Mouse (Mus musculus): Measurements from ENCODE around the gene Hsd17b13. TPM values are rescaled to one million over a fixed set of nuclear protein-coding genes. Genes with fewer than 3 reads are reported as not detected.

The Hsd17b13 gene
- polyA plus RNA-seq, 1 experiment from 2014 or later: 0.20 TPM

DNA sequence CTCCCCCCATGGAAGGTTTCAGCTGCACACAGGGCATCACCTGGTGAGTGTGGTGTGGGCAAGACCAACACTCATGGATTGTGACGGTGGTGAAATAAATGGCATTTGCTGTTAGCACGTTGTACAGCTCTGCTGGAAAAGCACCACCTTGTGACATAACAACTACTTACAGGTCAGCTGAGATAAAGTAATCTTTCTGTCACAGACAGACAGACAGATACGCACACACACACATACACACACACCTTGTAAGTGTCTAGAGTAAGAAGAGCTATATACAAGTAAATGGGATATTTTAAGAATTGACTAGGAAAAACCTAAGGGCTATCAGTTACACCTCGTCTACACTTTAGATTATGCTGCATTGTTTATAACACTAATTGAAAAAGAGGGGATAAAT lies 17.5 kb upstream of the Hsd17b13 start:
- H3K36me3 ChIP-seq (ENCODE audit: insufficient read depth, low read length): peaks cover 2% of the 10 kb centered on the region; the same call in 1 of the 2 replicates
- H3K4me3 ChIP-seq (ENCODE audit: low read depth, low read length): no peak overlapping the region
- ATAC-seq (no peak), DNase-seq (ENCODE audit: low spot score) (no peak)
- H3K27me3 ChIP-seq (replicated peaks; ENCODE audit: insufficient read depth, low read length): no peaks in the 10 kb centered on the region
- no peaks in the 10 kb centered on the region for H3K4me1 ChIP-seq (ENCODE audit: insufficient read depth, low read depth, low read length)
- no peak overlapping the region for H3K4me2 ChIP-seq (replicated peaks; ENCODE audit: low read depth, low read length)
- no peaks in the 10 kb centered on the region for H3K9me3 ChIP-seq (ENCODE audit: low read length)
- no peak overlapping the region for H3K27ac ChIP-seq (ENCODE audit: low read length)
- 81% methylated on average over 4 of the region's 4 CpGs for WGBS
- H3K9ac ChIP-seq (replicated peaks; ENCODE audit: low read depth): no peak overlapping the region
- TF ChIP-seq EP300 (IDR thresholded peaks at IDR 0.05) (no peak), CTCF (IDR thresholded peaks at IDR 0.05) (no peak)

DNA sequence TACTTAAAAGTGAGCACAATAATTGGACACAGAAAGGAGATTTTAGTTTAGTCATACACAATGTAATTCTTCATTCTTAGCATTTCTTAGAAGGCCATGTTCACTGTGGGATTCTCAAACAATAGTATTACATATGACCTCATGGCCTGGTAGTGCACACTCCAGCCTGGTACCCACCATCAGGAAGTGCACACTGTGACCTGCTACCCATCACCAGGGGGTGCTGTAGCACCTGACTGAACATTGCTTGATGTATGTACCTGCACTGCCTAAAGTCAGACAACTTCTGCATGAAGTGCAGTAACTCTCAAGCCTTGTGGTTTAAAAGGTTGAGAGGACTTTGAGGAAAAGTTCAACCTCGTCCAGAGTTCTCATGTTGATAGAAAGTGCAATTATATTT lies 16.4 kb upstream of the Hsd17b13 start:
- no peaks in the 10 kb centered on the region for H3K27me3 ChIP-seq (replicated peaks; ENCODE audit: insufficient read depth, low read length)
- TF ChIP-seq EP300 (IDR thresholded peaks at IDR 0.05) (no peak), CTCF (IDR thresholded peaks at IDR 0.05) (peak; percentile 63)
- WGBS: 64% methylated on average over 1 of the region's 1 CpGs
- DNase-seq (ENCODE audit: low spot score): no peak
- no peak overlapping the region for H3K27ac ChIP-seq (ENCODE audit: low read length)
- no peak overlapping the region for H3K9ac ChIP-seq (replicated peaks; ENCODE audit: low read depth)
- no peaks in the 10 kb centered on the region for H3K4me1 ChIP-seq (ENCODE audit: insufficient read depth, low read depth, low read length)
- peaks cover 9% of the 10 kb centered on the region; the same call in 1 of the 2 replicates for H3K36me3 ChIP-seq (ENCODE audit: insufficient read depth, low read length)
- H3K4me2 ChIP-seq (replicated peaks; ENCODE audit: low read depth, low read length): no peak overlapping the region
- no peak; the same call in 1 of the 2 replicates for ATAC-seq
- H3K4me3 ChIP-seq (ENCODE audit: low read depth, low read length): no peak overlapping the region
- H3K9me3 ChIP-seq (ENCODE audit: low read length): no peaks in the 10 kb centered on the region

DNA sequence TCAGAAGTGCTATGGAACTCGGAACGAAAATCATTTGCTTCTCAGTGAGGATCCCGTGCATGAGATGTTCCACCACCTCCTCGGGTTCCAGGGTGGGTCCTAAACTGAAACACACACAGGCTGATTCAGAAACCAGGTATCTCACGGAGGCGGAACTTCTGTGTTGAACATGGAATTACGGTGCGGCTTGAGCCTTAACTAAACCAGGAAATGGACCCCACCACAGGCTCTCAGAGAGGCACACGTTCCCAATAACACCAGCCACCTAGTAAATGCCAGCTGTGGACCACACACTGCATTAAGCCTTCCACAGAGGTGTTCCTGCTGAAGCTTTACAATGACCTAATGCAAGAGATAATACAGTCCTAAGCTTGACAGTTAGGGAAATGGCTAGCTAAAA lies 15.6 kb upstream of the Hsd17b13 start:
- Histone ChIP-seq H3K27ac (ENCODE audit: low read length) (no peak overlapping the region), H3K9ac (replicated peaks; ENCODE audit: low read depth) (no peak overlapping the region), H3K9me3 (ENCODE audit: low read length) (no peaks in the 10 kb centered on the region), H3K4me1 (ENCODE audit: insufficient read depth, low read depth, low read length) (no peaks in the 10 kb centered on the region), H3K27me3 (replicated peaks; ENCODE audit: insufficient read depth, low read length) (no peaks in the 10 kb centered on the region), H3K36me3 (ENCODE audit: insufficient read depth, low read length) (peaks cover 9% of the 10 kb centered on the region; the same call in 1 of the 2 replicates), H3K4me3 (ENCODE audit: low read depth, low read length) (no peak overlapping the region), H3K4me2 (replicated peaks; ENCODE audit: low read depth, low read length) (no peak overlapping the region)
- WGBS: 86% methylated on average over 9 of the region's 9 CpGs
- no peak for TF ChIP-seq EP300 (IDR thresholded peaks at IDR 0.05)
- TF ChIP-seq CTCF (IDR thresholded peaks at IDR 0.05): no peak
- DNase-seq (ENCODE audit: low spot score) (no peak), ATAC-seq (no peak)

DNA sequence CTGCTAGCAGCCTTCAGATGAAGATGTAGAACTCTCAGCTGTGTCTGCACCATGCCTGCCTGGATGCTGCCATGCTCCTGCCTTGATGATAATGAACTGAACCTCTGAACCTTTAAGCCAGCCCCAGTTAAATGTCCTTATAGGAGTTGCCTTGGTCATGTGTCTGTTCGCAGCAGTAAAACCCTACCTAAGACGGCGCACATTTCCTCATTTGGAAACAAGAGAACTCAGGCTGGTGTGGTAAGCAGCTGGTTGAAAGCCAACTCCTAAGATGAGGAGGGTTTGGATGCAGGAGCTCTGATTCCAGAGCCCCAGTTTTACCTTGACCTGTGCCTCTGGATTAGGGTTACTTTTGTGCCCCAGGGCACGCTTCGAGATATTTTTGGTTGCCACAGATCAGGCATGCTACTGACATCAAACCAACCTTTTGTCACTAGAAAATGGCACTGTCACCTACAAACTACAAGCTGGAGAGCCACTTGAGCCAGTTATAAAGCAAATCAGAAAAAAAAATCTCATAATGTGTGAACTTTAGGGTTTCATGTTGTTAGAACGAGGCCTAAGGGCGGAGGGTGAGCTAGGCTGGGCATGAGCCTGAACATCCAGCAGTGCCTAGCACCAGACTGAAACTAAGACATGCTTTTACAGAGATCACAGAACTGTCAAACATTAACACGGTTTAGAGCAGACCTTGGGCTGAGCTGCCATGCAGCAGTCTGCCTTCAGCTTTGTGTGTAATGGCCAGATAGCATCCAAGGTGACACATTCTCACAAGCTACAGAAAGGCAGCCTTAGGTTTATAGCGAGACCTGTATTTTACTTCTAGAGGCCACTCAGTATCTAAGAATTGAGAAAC lies 3.7 kb upstream of the Hsd17b13 start:
- H3K4me2 ChIP-seq (replicated peaks; ENCODE audit: low read depth, low read length): no peak overlapping the region
- no peak overlapping the region for H3K4me3 ChIP-seq (ENCODE audit: low read depth, low read length)
- WGBS: 82% methylated on average over 9 of the region's 9 CpGs
- no peak overlapping the region for H3K9ac ChIP-seq (replicated peaks; ENCODE audit: low read depth)
- TF ChIP-seq EP300 (IDR thresholded peaks at IDR 0.05) (no peak), CTCF (IDR thresholded peaks at IDR 0.05) (no peak)
- DNase-seq (ENCODE audit: low spot score) (no peak), ATAC-seq (no peak)
- no peaks in the 10 kb centered on the region for H3K27me3 ChIP-seq (replicated peaks; ENCODE audit: insufficient read depth, low read length)
- H3K36me3 ChIP-seq (ENCODE audit: insufficient read depth, low read length): no peaks in the 10 kb centered on the region
- H3K9me3 ChIP-seq (ENCODE audit: low read length): no peaks in the 10 kb centered on the region
- no peak overlapping the region for H3K27ac ChIP-seq (ENCODE audit: low read length)
- no peaks in the 10 kb centered on the region for H3K4me1 ChIP-seq (ENCODE audit: insufficient read depth, low read depth, low read length)

DNA sequence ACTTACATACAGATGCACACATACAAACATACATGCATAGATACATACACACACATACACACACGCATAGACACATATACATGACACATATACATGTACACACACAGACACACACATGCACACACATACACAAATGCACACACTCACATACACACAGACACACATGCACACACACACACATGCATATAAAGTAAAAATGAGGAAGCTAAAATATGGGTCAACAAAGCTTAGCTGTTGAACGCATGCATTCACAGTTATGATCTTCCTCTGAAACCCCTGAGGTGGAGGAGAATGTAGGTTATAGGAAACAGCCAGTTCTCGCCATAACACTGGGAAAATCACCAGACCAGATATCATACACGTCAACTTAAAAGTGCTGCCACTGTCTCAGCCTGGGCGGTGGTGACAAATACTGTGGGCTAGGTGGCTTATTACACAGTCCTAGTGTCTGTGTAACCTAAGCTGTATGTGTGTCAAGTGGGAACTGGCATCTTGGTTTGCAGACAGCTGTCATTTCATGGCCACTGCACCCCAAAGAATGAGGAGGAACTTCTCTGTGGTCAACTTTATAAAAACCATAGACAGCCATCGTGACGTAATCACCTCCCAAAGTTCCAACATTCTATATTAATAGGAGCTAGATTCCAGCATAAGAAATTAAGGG lies 829 bp upstream of the Hsd17b13 start:
- H3K9ac ChIP-seq (replicated peaks; ENCODE audit: low read depth): no peak overlapping the region
- H3K4me3 ChIP-seq (ENCODE audit: low read depth, low read length): no peak overlapping the region
- 85% methylated on average over 7 of the region's 7 CpGs for WGBS
- no peak overlapping the region for H3K27ac ChIP-seq (ENCODE audit: low read length)
- H3K4me2 ChIP-seq (replicated peaks; ENCODE audit: low read depth, low read length): no peak overlapping the region
- H3K4me1 ChIP-seq (ENCODE audit: insufficient read depth, low read depth, low read length): no peaks in the 10 kb centered on the region
- no peak for TF ChIP-seq EP300 (IDR thresholded peaks at IDR 0.05)
- no peak for TF ChIP-seq CTCF (IDR thresholded peaks at IDR 0.05)
- no peak for ATAC-seq
- no peaks in the 10 kb centered on the region for H3K27me3 ChIP-seq (replicated peaks; ENCODE audit: insufficient read depth, low read length)
- DNase-seq (ENCODE audit: low spot score): no peak
- H3K36me3 ChIP-seq (ENCODE audit: insufficient read depth, low read length): no peaks in the 10 kb centered on the region
- no peaks in the 10 kb centered on the region for H3K9me3 ChIP-seq (ENCODE audit: low read length)

DNA sequence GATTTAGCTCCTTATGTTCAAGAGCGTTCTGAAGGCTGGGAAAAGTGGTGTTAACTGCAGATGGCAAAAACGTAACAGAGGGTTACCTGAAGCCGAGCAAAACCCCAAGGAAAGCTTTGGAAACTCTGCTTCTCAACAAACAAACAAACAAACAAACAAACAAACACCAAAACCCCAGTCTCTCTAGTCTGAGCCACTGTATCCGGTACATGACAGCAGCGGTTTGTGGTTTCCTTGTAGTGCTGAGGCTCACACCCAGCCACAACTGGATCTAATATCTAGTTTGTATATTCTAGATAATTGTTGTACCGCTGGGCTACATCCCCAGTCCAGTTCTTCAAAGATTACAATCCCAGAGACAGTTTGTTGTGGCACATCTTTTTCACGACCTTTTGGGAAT lies 1.5 kb downstream of the Hsd17b13 start:
- DNase-seq (ENCODE audit: low spot score) (no peak), ATAC-seq (no peak)
- H3K4me3 ChIP-seq (ENCODE audit: low read depth, low read length): no peak overlapping the region
- no peak overlapping the region for H3K27ac ChIP-seq (ENCODE audit: low read length)
- TF ChIP-seq EP300 (IDR thresholded peaks at IDR 0.05) (no peak), CTCF (IDR thresholded peaks at IDR 0.05) (no peak)
- no peaks in the 10 kb centered on the region for H3K36me3 ChIP-seq (ENCODE audit: insufficient read depth, low read length)
- H3K9me3 ChIP-seq (ENCODE audit: low read length): no peaks in the 10 kb centered on the region
- H3K4me1 ChIP-seq (ENCODE audit: insufficient read depth, low read depth, low read length): no peaks in the 10 kb centered on the region
- H3K4me2 ChIP-seq (replicated peaks; ENCODE audit: low read depth, low read length): no peak overlapping the region
- H3K9ac ChIP-seq (replicated peaks; ENCODE audit: low read depth): no peak overlapping the region
- no peaks in the 10 kb centered on the region for H3K27me3 ChIP-seq (replicated peaks; ENCODE audit: insufficient read depth, low read length)
- WGBS: 58% methylated on average over 7 of the region's 7 CpGs
